Mouse (Mus musculus): Measurements from ENCODE around the gene Mynn.

Gene Mynn

DNA sequence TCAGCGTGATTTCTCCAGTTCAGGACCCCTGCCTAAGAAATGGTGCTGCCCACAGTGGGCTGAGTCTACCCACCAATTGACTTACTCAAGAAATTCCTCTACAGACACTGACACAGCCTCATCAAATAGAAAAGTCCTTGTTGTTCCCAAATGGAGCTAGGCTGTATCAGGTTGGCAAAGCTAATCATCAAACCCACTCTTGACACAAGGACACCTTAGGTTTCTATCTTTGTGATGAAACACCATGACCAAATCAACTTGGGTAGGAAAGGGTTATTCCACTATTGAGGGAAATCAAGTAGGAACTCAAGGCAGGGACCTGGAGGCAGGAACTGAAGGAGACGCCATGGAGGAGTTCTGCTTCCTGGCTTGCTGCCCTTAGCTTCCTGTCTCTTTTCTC lies 42.3 kb downstream of the Mynn start, which contains the start of gene Lrriq4:
TSS of gene Lrriq4 (plus strand) at position 301 of the 400 bp plus-strand sequence.
- no peak for DNase-seq (ENCODE audit: extremely low read depth, low read depth, low spot score)

DNA sequence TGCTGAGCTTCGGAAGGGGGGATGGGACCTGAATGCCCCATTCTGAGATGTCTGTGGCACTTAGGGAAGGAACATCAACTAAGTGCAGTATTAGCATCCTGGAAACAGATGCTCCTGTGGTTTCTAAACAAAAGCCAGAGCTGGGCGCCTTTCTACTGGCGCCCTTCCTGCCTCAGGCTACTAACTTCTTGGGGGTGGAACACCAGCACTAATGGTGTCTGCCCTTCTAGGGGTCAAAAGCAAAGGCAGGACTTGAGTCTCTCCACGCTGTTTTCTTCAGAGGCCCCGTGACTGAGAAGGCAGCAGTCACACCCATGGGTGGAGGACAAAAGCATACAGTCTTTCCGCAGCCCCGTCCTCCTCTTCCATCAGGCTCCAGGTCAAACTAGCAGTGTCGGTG lies 44.9 kb downstream of the Mynn start:
- no peak for DNase-seq (ENCODE audit: extremely low read depth, low read depth, low spot score)

DNA sequence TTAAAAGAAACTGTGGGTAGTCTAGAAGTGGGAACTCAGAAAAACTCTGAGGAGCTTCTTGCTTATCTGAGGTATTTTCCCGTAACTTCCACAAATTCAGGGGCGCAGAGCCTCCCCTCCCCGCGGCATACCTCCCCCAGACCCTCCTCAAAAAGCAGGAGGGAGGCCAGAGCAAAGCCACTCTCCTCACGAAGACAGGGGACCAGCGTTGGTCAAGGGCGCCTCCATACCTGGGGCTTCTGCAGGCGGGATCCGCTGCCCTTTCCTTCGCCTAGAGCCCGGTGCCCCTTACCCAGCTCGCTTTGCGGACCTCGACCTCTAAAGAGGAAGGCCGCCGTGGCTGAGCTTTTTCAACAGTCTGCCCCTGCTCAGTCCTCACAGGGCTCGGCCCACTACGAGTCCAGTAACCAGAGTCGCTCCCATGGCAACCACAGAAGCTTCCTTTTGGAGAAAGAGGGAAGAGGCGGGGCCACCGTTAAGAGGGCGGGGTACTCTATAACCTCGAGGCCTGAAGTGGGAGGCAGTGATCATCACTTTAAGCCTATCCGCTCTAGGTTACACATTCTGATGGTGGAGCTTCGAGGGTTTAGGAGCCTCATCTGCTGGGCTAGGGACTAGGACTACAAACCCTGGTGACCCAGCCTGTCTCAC lies 45.7 kb downstream of the Mynn start, which contains the start of gene Lrrc34:
TSS of gene Lrrc34 (minus strand) at position 430 of the 651 bp plus-strand sequence.
- DNase-seq (ENCODE audit: extremely low read depth, low read depth, low spot score): no peak

DNA sequence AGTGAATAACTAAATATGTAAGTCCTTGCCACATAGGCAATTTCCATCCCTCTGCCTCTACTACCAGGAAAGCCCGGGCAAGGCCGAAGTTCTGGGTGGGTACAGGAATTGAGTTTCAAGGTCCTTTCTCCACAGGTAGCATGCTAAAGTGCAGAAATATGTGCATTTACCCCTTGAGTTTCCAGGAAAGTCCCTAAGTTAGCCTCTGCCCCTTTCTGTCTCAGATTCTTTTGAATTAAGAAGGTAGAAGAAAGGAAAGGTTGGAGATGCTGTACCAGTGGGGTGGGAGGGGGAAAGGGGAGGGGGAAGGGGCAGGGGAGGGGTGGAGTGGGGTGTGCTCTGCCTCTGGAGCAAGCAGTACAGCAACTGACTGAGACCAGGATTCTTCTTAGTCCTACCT lies 46.6 kb downstream of the Mynn start:
- DNase-seq (ENCODE audit: extremely low read depth, low read depth, low spot score): no peak

DNA sequence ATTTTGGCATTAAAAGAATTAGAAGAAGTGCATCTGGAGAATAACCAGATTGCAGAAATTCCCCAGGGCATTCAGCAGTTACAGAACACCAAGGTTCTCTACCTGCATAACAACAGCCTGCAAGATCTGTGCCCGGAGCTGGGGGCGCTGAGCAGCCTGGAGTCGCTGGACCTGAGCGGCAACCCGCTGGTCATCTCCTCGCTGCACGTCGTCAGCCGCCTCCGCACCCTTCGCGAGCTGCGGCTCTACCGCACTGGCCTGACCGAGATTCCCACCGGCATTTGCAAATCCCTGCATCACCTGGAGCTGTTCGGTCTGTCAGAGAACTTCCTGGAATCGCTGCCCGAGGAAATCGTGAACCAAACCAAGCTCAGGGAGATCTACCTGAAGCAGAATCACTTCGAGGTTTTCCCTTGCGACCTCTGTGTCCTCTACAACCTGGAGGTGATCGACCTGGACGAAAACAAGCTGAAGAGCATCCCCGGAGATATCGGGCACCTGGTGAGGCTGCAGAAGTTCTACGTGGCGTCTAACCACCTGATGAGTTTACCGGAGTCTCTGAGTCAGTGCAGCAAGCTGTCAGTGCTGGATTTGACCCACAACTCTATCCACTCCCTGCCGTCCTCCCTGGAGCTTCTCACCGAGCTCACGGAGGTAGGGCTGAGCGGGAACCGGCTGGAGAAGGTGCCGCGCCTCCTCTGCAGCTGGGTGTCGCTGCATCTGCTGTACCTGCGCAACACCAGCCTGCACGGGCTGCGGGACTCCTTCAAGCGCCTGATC lies 48.4 kb downstream of the Mynn start:
- no peak for DNase-seq (ENCODE audit: extremely low read depth, low read depth, low spot score)

DNA sequence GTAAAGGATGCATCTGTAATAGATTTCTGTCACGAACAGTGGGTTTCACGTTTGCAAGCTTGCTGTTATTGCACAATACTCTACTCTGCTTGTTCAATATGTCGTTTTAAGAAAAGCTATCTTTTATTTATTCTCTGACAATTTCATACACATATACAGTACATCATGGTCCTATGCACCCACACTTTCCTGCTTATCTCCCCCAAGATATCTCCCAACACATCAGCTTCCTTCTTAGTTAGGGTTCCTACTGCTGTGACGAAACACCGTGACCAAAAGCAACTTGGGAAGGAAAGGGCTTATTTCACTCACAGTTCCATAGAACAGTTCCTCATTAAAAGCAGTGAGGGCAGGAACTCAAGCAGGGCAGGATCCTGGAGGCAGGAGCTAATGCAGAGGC lies 54.1 kb downstream of the Mynn start:
- DNase-seq (ENCODE audit: extremely low read depth, low read depth, low spot score): no peak

DNA sequence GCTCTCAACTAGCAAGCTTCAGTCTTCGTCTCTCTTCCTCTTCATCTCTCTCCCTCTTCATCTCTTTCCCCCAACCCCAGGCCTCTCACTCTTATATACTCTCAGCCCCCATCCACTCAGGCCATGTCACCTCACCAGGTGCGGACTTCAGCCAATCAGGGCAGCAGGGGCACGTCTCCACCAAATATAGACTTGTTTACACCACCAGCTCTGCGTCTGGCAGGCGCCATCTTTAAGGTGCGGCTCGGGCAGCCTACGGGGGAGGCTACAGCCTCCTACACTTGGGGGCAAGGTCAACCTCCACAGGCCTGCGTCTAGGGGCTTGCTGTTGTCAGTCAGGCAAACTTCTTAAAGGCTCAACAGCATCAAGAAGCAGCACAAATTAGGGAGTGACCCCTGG lies 56.6 kb downstream of the Mynn start:
- DNase-seq (ENCODE audit: extremely low read depth, low read depth, low spot score): no peak

Measured in fat pad, adult 2 months (tissue).